Mouse (Mus musculus) MEL (cell line): ENCODE measurements around the gene Arhgap9. TPM values are rescaled to one million over a fixed set of nuclear protein-coding genes. Genes with fewer than 3 reads are reported as not detected.

Experiments
- DNase-seq: peaks from one replicate; pipeline ENCODE4 v3.0.0; 2011; ENCODE audit warnings: low read depth, low spot score
- H3K27ac ChIP-seq: 2 replicates; pipeline ENCODE4 v1.5.1; 2012; ENCODE audit warnings: low read depth, mild to moderate bottlenecking, control low read depth, low read length, moderate library complexity; ENCODE audit not compliant: control insufficient read depth
- H3K27me3 ChIP-seq, 2 experiments: fragments of 150-350 bp in 1 of 2; sonication (generic) in 1 of 2; 2 replicates each; pipeline ENCODE4 v1.6.1; 2012; ENCODE audit warnings: low read length in 2 of 2, mild to moderate bottlenecking in 2 of 2, improper control_type of control experiment in 1 of 2, moderate library complexity in 1 of 2; ENCODE audit not compliant: insufficient read depth in 2 of 2, control insufficient read depth in 1 of 2
- H3K36me3 ChIP-seq, 2 experiments: 2 replicates each; pipeline ENCODE4 v1.6.1; 2012 to 2014; ENCODE audit warnings: low read length in 2 of 2, improper control_type of control experiment in 1 of 2, inconsistent platforms in 1 of 2, mild to moderate bottlenecking in 1 of 2; ENCODE audit not compliant: insufficient read depth in 2 of 2, control insufficient read depth in 1 of 2
- H3K4me1 ChIP-seq, 2 experiments: fragments of 150-350 bp in 1 of 2; sonication (generic) in 1 of 2; 2 replicates each; pipeline ENCODE4 v1.6.1; 2012; ENCODE audit warnings: low read length in 2 of 2, improper control_type of control experiment in 1 of 2, mild to moderate bottlenecking in 1 of 2; ENCODE audit not compliant: insufficient read depth in 2 of 2, control insufficient read depth in 1 of 2
- H3K4me3 ChIP-seq, 2 experiments: fragments of 150-350 bp in 1 of 2; sonication (generic) in 1 of 2; 2 replicates each; pipeline ENCODE4 v1.5.1; 2012; ENCODE audit warnings: low read depth in 2 of 2, low read length in 2 of 2, mild to moderate bottlenecking in 2 of 2, moderate library complexity in 2 of 2, control low read depth in 1 of 2, improper control_type of control experiment in 1 of 2; ENCODE audit not compliant: control insufficient read depth in 1 of 2, insufficient read depth in 1 of 2
- H3K79me2 ChIP-seq: 2 replicates; pipeline ENCODE4 v1.6.1; 2012; ENCODE audit warnings: mild to moderate bottlenecking, low read length, moderate library complexity; ENCODE audit not compliant: control insufficient read depth, poor library complexity, insufficient read depth
- H3K9ac ChIP-seq: 2 replicates; pipeline ENCODE4 v1.6.1; 2012; ENCODE audit warnings: low read depth, mild to moderate bottlenecking, control low read depth, low read length, moderate library complexity; ENCODE audit not compliant: control insufficient read depth, poor library complexity, severe bottlenecking
- H3K9me3 ChIP-seq: fragments of 150-350 bp; sonication (generic); replicated peaks from 2 replicates; pipeline ENCODE4 v1.6.1; 2012; ENCODE audit warnings: mild to moderate bottlenecking, low read length, improper control_type of control experiment, moderate library complexity; ENCODE audit not compliant: insufficient read depth
- CHD1 ChIP-seq: IDR thresholded peaks from 2 replicates; pipeline ENCODE4 v1.6.1; 2012; ENCODE audit warnings: low read depth, mild to moderate bottlenecking, inconsistent platforms, low read length, improper control_type of control experiment
- E2F4 ChIP-seq: IDR thresholded peaks from 2 replicates; pipeline ENCODE4 v1.6.1; 2011; ENCODE audit warnings: low read depth, low read length, improper control_type of control experiment, borderline replicate concordance
- ELF1 ChIP-seq: IDR thresholded peaks from 2 replicates; pipeline ENCODE4 v1.6.1; 2014; ENCODE audit warnings: low read depth, mild to moderate bottlenecking, inconsistent platforms, low read length, improper control_type of control experiment, moderate library complexity
- GATA1 ChIP-seq: IDR thresholded peaks from 2 replicates; pipeline ENCODE4 v1.6.1; 2011; ENCODE audit warnings: low read depth, low read length, improper control_type of control experiment
- HCFC1 ChIP-seq: IDR thresholded peaks from 2 replicates; pipeline ENCODE4 v1.6.1; 2012; ENCODE audit warnings: low read depth, mild to moderate bottlenecking, inconsistent platforms, low read length, improper control_type of control experiment, moderate library complexity
- MAX ChIP-seq: IDR thresholded peaks from 2 replicates; pipeline ENCODE4 v1.6.1; 2011; ENCODE audit warnings: low read length, improper control_type of control experiment
- POLR2AphosphoS2 ChIP-seq: IDR thresholded peaks from 2 replicates; pipeline ENCODE4 v1.6.1; 2011; ENCODE audit warnings: low read length, improper control_type of control experiment
- TBP ChIP-seq: IDR thresholded peaks from 2 replicates; pipeline ENCODE4 v1.8.0; 2011; ENCODE audit warnings: low read depth, low read length, improper control_type of control experiment
- USF1 ChIP-seq: IDR thresholded peaks from 2 replicates; pipeline ENCODE4 v1.6.1; 2014; ENCODE audit warnings: low read depth, mild to moderate bottlenecking, inconsistent platforms, low read length, improper control_type of control experiment, moderate library complexity
- ZMIZ1 ChIP-seq: IDR thresholded peaks from 2 replicates; pipeline ENCODE4 v1.6.1; 2012; ENCODE audit warnings: low read depth, mild to moderate bottlenecking, inconsistent platforms, low read length, improper control_type of control experiment, moderate library complexity
- polyA plus RNA-seq, 2 experiments: library from polyadenylated mRNA; stranded (reverse) in 1 of 2; unstranded in 1 of 2; fragments of >175 nt in 1 of 2; fragments of >200 nt in 1 of 2; gene quantifications; 2 replicates each; pipeline versions ENCODE4 v1.2.1 to v1.2.4; 2012; ENCODE audit warnings: low replicate concordance in 2 of 2, low read depth in 1 of 2; ENCODE audit not compliant: insufficient read length in 2 of 2, insufficient read depth in 1 of 2, missing spikeins in 1 of 2
- total RNA-seq: library from RNA; depleted of rRNA; stranded (reverse); fragments of 300-350 nt; gene quantifications from 2 replicates; pipeline ENCODE4 v1.2.3, GENCODE M21; 2012

Arhgap9 gene
- total and polyA plus RNA-seq, 3 experiments, result 24.4 to 41.1 TPM; not detected in 1

DNA sequence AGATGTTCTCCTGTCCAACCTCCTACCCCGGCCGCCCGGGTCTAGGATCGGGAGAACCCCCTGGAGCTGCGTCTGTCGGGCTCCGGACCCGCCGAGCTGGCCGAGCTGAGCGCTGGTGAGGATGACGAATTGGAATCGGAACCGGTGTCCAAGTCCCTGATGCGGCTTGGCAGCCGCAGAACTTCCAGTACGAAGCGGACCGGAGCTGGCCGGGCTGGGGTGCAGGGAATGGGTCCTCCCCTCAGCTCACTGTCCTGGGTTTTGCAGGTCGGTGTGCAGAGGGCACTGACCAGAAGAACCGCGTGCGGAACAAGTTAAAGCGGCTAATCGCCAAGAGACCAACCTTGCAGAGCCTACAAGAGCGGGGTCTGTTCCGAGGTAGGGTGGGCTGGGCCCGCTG is 5.1 kb downstream of the Arhgap9 start:
- H3K4me3 ChIP-seq, result no peak overlapping the region
- no peaks in the 10 kb centered on the region for H3K9me3 ChIP-seq
- DNase-seq, result no peak
- H3K27ac ChIP-seq, result no peak overlapping the region
- no peak overlapping the region for H3K9ac ChIP-seq
- H3K27me3 ChIP-seq, result no peaks in the 10 kb centered on the region
- TF ChIP-seq USF1 (no peak), E2F4 (no peak), ZMIZ1 (no peak), HCFC1 (no peak)
- peaks cover 0 to 8% of the 10 kb centered on the region in 2 experiments; a peak in 2 of 4 replicates for H3K36me3 ChIP-seq
- H3K79me2 ChIP-seq, result peaks cover 2% of the 10 kb centered on the region; the same call in 1 of the 2 replicates
- H3K4me1 ChIP-seq, result peaks cover 8 to 15% of the 10 kb centered on the region in 2 experiments

DNA sequence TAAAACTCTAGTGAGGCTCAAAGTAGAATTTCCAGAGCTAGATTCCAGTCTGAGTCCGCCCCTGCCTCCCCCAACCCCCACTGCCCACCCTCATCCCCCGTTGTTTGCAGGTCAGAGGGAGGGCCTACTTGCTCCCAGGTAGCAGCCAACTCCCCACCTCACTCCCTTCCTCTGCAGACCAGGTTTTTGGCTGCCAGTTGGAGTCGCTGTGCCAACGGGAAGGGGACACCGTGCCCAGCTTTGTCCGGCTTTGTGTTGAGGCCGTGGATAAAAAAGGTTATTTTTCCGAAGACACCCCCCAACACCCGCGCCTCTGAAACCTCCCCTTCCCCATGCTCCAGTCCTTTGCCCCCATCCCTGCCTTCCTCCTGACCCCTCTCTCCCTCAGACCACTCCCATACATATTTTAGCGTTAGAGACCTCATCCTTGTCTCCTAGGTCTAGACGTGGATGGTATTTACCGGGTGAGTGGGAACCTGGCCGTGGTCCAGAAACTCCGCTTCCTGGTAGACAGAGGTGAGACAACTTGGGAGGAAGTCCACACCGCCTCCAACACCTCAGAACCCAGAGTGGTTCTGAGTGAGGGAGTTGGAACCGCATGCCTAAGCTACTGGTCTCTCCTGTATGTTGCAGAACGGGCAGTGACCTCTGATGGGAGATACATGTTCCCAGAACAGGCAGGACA is 5.8 kb downstream of the Arhgap9 start:
- no peak for DNase-seq
- Histone ChIP-seq H3K27me3 (no peaks in the 10 kb centered on the region), H3K27ac (no peak overlapping the region), H3K79me2 (peaks cover 2% of the 10 kb centered on the region; the same call in 1 of the 2 replicates), H3K36me3 (peaks cover 0 to 6% of the 10 kb centered on the region in 2 experiments; a peak in 2 of 4 replicates), H3K9ac (no peak overlapping the region), H3K4me1 (peaks cover 8 to 12% of the 10 kb centered on the region in 2 experiments), H3K9me3 (no peaks in the 10 kb centered on the region), H3K4me3 (no peak overlapping the region)
- TF ChIP-seq ELF1 (no peak), MAX (no peak), CHD1 (no peak), TBP (no peak), POLR2AphosphoS2 (no peak)

DNA sequence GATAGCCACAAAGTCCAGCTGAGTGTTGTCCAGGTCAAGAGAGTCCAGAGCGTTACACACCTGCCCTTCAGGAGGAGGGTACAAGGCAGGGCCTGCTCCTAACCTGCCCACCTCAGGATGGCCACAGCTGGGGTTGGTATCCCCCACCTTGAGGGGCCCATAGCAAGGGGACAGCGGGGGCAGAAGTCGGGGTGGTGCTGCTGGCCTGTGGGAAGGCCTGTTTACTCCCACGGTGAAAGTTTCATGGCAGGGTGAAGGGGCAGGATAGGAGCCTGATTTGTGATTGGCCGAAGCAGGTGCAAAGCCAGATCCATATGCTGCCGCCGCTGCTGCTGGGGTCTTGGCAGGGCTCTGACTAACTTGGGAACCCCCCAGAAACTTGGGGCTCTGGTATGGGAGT is 8.4 kb downstream of the Arhgap9 start:
- no peak overlapping the region for H3K4me3 ChIP-seq
- no peak overlapping the region for H3K27ac ChIP-seq
- no peaks in the 10 kb centered on the region for H3K27me3 ChIP-seq
- DNase-seq, result no peak
- H3K9ac ChIP-seq, result no peak overlapping the region
- H3K79me2 ChIP-seq, result no peaks in the 10 kb centered on the region
- H3K36me3 ChIP-seq, result no peaks in the 10 kb centered on the region
- H3K4me1 ChIP-seq, result no peaks in the 10 kb centered on the region
- H3K9me3 ChIP-seq, result no peaks in the 10 kb centered on the region
- TF ChIP-seq GATA1, result no peak
